Mouse (Mus musculus): ENCODE results near the gene Nek7. TPM values are rescaled to one million over a fixed set of nuclear protein-coding genes. Genes with fewer than 3 reads are reported as not detected.

Nek7 gene
- polyA plus RNA-seq, 1 experiment: 9.7 TPM

DNA sequence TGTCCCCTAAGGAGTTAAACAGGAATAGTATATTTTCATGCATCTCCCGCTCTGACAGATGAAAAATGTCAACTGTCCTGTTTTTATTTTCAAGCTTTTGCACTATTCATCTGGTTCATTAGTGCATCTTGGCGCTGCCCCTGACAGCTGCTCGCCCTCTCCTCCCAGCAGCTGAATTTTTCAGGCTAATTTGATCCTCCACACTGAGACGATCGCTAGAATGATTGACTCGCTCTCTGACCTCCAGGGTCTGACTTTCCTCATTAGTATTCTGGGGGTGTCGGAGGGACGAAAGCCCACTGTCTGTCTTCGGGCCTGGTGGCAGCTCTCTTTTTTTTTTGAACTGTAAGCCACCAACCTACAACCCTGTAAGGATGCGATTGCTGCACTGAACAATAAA lies 119.8 kb downstream of the Nek7 start:
- TF ChIP-seq POLR2A (IDR thresholded peaks at IDR 0.05; ENCODE audit: control insufficient read depth, extremely low read depth, insufficient read depth, low read length, poor library complexity) (no peak), CTCF (IDR thresholded peaks at IDR 0.05; ENCODE audit: borderline replicate concordance, control insufficient read depth, extremely low read depth, insufficient read depth, low read length, poor library complexity) (no peak)
- Histone ChIP-seq H3K4me3 (ENCODE audit: control insufficient read depth, insufficient read depth, low read length) (no peak overlapping the region), H3K36me3 (ENCODE audit: control insufficient read depth, insufficient read depth, low read length) (peaks cover 5% of the 10 kb centered on the region), H3K27me3 (ENCODE audit: control insufficient read depth, insufficient read depth, low read length) (no peaks in the 10 kb centered on the region), H3K4me1 (replicated peaks; ENCODE audit: control insufficient read depth, insufficient read depth, low read length) (no peaks in the 10 kb centered on the region), H3K27ac (ENCODE audit: control insufficient read depth, insufficient read depth, low read length) (no peak overlapping the region)
- WGBS: 96% methylated on average over 10 of the region's 10 CpGs
- no peak for DNase-seq

DNA sequence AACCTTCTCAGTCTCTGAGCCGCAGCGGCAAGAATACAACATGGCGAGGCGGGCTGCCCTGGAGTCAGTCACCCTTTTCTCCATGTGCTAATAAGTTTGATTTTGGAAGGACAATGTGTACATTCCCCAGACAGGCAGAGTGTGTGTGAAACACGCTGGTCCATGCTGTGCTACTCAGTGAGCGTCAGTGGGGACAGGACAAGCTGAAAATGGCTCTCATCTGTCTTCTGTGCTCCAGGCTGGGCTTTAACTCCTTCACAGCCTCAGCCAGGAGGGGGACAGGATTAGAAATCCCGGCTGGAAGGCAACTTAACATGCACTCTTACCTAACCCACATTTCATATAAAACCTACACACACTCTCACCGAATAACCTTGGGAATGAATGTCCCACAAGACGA lies 120.5 kb downstream of the Nek7 start:
- H3K27ac ChIP-seq (ENCODE audit: control insufficient read depth, insufficient read depth, low read length): no peak overlapping the region
- no peak overlapping the region for H3K4me3 ChIP-seq (ENCODE audit: control insufficient read depth, insufficient read depth, low read length)
- no peaks in the 10 kb centered on the region for H3K27me3 ChIP-seq (ENCODE audit: control insufficient read depth, insufficient read depth, low read length)
- H3K4me1 ChIP-seq (replicated peaks; ENCODE audit: control insufficient read depth, insufficient read depth, low read length): no peaks in the 10 kb centered on the region
- 95% methylated on average over 9 of the region's 9 CpGs for WGBS
- DNase-seq: no peak
- peaks cover 5% of the 10 kb centered on the region for H3K36me3 ChIP-seq (ENCODE audit: control insufficient read depth, insufficient read depth, low read length)
- TF ChIP-seq CTCF (IDR thresholded peaks at IDR 0.05; ENCODE audit: borderline replicate concordance, control insufficient read depth, extremely low read depth, insufficient read depth, low read length, poor library complexity): no peak
- no peak for TF ChIP-seq POLR2A (IDR thresholded peaks at IDR 0.05; ENCODE audit: control insufficient read depth, extremely low read depth, insufficient read depth, low read length, poor library complexity)

DNA sequence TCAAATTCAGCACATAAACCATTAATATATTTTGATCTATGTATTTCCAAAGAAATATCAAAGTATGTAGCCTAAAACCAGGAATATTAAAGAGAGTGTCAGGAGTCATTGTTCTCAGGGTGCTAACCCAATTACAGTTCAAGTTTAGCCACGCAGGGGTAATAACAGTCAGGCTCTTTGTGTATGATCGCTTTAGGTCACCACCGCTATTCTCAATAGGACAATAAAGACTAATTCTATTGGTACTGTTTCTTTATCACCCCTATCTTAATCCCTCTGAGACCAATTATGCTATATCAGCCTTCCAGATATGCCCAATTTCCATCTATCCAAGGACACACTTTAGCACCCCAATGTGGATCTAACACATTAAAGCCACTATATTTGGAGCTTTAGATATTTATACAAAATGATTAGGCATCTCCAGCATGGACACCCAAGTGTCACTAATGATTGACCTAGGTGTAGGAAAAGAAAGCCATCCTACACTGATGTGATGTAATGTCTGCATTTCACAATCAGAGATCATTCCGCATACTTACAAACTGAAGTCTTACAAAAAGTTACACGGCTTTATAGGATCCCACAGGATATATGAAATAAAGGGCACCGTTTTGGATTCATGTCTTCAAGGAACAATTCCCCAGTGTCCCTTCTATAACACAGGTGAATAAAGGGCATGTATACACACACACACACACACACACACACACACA lies 128.4 kb downstream of the Nek7 start:
- no peak for TF ChIP-seq POLR2A (IDR thresholded peaks at IDR 0.05; ENCODE audit: control insufficient read depth, extremely low read depth, insufficient read depth, low read length, poor library complexity)
- no peak for TF ChIP-seq CTCF (IDR thresholded peaks at IDR 0.05; ENCODE audit: borderline replicate concordance, control insufficient read depth, extremely low read depth, insufficient read depth, low read length, poor library complexity)
- no peak overlapping the region for H3K4me3 ChIP-seq (ENCODE audit: control insufficient read depth, insufficient read depth, low read length)

DNA sequence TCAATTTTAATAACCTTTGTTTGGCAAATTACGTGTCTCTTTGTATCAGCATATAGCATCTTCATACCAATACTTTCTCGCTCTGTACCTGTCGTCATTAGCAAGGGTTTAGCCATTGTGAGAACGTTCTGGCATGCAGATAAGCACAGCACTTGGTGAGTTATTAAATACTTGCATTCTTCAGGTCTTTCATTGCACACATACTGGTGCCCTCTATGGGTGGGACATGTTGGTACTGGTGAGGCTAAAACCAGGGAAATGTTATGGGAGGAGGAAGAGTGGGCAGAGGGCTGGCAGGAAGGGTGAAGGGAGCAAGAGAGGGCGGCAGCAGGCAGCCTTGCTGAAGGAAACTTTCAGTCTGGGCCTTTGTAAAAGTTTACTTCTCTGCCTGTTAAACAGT lies 132.4 kb downstream of the Nek7 start:
- peaks cover 16% of the 10 kb centered on the region for H3K36me3 ChIP-seq (ENCODE audit: control insufficient read depth, insufficient read depth, low read length)
- DNase-seq: peak; percentile 7
- no peaks in the 10 kb centered on the region for H3K4me1 ChIP-seq (replicated peaks; ENCODE audit: control insufficient read depth, insufficient read depth, low read length)
- WGBS: 94% methylated on average over 5 of the region's 5 CpGs
- TF ChIP-seq POLR2A (IDR thresholded peaks at IDR 0.05; ENCODE audit: control insufficient read depth, extremely low read depth, insufficient read depth, low read length, poor library complexity) (no peak), CTCF (IDR thresholded peaks at IDR 0.05; ENCODE audit: borderline replicate concordance, control insufficient read depth, extremely low read depth, insufficient read depth, low read length, poor library complexity) (no peak)
- no peak overlapping the region for H3K4me3 ChIP-seq (ENCODE audit: control insufficient read depth, insufficient read depth, low read length)
- no peak overlapping the region for H3K27ac ChIP-seq (ENCODE audit: control insufficient read depth, insufficient read depth, low read length)
- no peaks in the 10 kb centered on the region for H3K27me3 ChIP-seq (ENCODE audit: control insufficient read depth, insufficient read depth, low read length)

More for the DNA sequence above, 128.4 kb downstream of the Nek7 start:
- H3K27me3 ChIP-seq (ENCODE audit: control insufficient read depth, insufficient read depth, low read length): no peaks in the 10 kb centered on the region
- DNase-seq: no peak
- H3K36me3 ChIP-seq (ENCODE audit: control insufficient read depth, insufficient read depth, low read length): peaks cover 4% of the 10 kb centered on the region; the same call in 1 of the 2 replicates
- H3K27ac ChIP-seq (ENCODE audit: control insufficient read depth, insufficient read depth, low read length): no peak overlapping the region
- no peaks in the 10 kb centered on the region for H3K4me1 ChIP-seq (replicated peaks; ENCODE audit: control insufficient read depth, insufficient read depth, low read length)
- WGBS: 98% methylated on average over 6 of the region's 6 CpGs

GRCm38 (mm10) chr1:138480694-138481093 lies 139.2 kb downstream of the Nek7 start:
- WGBS: 77% methylated on average over 1 of the region's 1 CpGs
- Histone ChIP-seq H3K4me1 (replicated peaks; ENCODE audit: control insufficient read depth, insufficient read depth, low read length) (no peaks in the 10 kb centered on the region), H3K27me3 (ENCODE audit: control insufficient read depth, insufficient read depth, low read length) (no peaks in the 10 kb centered on the region), H3K36me3 (ENCODE audit: control insufficient read depth, insufficient read depth, low read length) (peaks cover 10% of the 10 kb centered on the region), H3K4me3 (ENCODE audit: control insufficient read depth, insufficient read depth, low read length) (no peak overlapping the region), H3K27ac (ENCODE audit: control insufficient read depth, insufficient read depth, low read length) (no peak overlapping the region)
- no peak for TF ChIP-seq POLR2A (IDR thresholded peaks at IDR 0.05; ENCODE audit: control insufficient read depth, extremely low read depth, insufficient read depth, low read length, poor library complexity)
- TF ChIP-seq CTCF (IDR thresholded peaks at IDR 0.05; ENCODE audit: borderline replicate concordance, control insufficient read depth, extremely low read depth, insufficient read depth, low read length, poor library complexity): no peak
- DNase-seq: no peak

GRCm38 (mm10) chr1:138465352-138465751 lies 154.6 kb downstream of the Nek7 start:
- 88% methylated on average over 2 of the region's 2 CpGs for WGBS
- Histone ChIP-seq H3K36me3 (ENCODE audit: control insufficient read depth, insufficient read depth, low read length) (no peaks in the 10 kb centered on the region), H3K27me3 (ENCODE audit: control insufficient read depth, insufficient read depth, low read length) (no peaks in the 10 kb centered on the region), H3K27ac (ENCODE audit: control insufficient read depth, insufficient read depth, low read length) (no peak overlapping the region), H3K4me3 (ENCODE audit: control insufficient read depth, insufficient read depth, low read length) (no peak overlapping the region), H3K4me1 (replicated peaks; ENCODE audit: control insufficient read depth, insufficient read depth, low read length) (no peaks in the 10 kb centered on the region)
- no peak for DNase-seq
- no peak for TF ChIP-seq POLR2A (IDR thresholded peaks at IDR 0.05; ENCODE audit: control insufficient read depth, extremely low read depth, insufficient read depth, low read length, poor library complexity)
- no peak for TF ChIP-seq CTCF (IDR thresholded peaks at IDR 0.05; ENCODE audit: borderline replicate concordance, control insufficient read depth, extremely low read depth, insufficient read depth, low read length, poor library complexity)

Measured in thymus, adult 2 months (tissue).